Mouse (Mus musculus): ENCODE results near the gene Npcd.

Npcd gene

DNA sequence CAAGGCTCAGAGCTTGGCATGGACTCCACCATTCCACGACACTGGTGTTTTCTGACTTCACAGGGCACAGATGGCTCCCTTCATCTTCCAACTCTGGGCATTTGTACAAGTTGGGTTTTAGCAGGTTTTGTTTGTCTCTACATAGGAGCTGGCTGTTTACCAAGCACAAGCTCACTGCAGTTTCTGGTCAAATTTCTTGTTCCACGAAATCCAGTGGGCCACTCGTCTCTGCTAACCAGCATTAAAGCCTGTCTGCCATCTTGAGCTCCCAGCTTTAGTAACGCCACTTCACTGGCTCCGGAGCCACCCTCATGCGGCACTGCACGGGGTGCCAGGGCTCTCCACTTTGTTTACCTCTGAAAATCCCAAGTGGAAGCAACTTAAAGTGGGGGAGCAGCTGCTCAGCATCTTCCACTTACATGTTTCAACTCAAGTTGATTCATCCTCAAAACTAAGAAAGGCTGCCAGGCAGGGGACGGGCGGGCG is 67.4 kb downstream of the Npcd start:
- DNase-seq (ENCODE audit: low spot score), result no peak

DNA sequence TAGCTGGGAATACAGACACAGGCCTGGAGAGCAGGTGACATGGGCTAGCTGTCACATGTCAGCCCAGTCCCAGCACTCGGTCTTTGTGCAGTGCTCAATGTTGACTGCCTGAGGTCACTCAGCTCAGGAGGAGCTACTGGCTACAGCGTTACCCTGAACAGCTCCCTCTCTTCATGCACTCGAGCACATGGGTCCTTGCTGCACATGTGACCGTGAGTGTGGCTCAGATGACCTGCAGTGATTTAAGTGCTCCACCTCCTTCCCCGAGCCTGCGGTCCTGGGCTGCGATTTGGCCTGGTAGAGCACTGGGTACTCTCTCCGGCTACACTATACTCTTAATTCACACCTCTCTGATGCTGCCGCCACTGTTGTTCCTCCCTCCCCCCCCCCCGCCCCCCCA is 67.9 kb downstream of the Npcd start:
- no peak for DNase-seq (ENCODE audit: low spot score)

DNA sequence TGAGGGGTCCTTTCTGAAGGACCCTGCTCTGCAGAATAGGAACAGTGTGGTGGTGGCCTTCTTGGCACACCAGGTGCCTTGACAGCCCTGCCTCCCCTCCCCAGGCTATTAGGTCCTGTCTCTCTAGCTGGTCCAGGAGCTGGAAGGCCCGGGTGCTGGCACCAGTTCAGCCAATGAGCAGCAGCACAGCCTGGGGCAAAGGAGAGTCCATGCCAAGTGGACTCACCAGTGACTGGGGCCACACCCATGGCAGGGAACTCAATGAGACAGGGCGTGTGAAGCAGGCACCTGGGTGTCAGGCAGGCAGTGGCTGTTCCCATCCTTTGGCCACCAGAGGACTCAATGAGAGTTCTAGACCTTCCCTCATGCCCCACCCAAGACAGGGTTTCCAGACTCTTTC is 68.7 kb downstream of the Npcd start:
- no peak for DNase-seq (ENCODE audit: low spot score)

DNA sequence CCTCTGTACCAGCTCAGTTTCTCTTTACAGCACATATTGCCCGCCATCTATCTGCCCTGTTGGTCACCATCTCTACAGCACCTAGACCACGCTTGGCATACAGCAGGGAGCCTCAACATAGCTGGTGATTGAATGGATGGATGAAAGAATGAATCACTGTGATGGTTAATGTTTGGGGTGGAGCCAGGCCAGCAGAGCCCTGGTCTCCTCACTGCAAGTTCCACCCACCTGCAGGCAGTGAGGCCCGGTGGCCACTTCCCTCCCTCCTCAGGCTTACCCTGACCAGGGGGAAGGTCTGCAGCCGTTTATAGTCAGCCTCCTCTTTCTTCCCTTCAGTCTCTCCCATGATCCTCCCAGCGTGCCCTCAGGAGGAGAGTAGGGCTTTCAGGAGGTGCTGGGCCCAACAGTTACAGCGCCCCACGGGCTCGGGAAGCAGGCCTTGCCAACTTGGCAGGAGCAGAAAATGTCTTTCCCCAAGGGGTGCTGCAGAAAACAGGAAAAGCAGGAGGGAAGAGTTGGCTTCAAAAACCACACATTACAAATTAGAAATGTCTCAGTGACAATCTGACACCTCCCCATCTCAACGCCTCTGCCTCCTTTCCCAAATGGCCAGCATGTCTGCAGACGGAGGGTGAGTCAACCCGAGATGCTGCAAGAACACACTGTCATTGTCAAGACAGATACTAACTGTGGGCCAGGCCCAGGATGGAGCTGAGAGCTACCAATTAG is 69.3 kb downstream of the Npcd start:
- DNase-seq (ENCODE audit: low spot score), result no peak

DNA sequence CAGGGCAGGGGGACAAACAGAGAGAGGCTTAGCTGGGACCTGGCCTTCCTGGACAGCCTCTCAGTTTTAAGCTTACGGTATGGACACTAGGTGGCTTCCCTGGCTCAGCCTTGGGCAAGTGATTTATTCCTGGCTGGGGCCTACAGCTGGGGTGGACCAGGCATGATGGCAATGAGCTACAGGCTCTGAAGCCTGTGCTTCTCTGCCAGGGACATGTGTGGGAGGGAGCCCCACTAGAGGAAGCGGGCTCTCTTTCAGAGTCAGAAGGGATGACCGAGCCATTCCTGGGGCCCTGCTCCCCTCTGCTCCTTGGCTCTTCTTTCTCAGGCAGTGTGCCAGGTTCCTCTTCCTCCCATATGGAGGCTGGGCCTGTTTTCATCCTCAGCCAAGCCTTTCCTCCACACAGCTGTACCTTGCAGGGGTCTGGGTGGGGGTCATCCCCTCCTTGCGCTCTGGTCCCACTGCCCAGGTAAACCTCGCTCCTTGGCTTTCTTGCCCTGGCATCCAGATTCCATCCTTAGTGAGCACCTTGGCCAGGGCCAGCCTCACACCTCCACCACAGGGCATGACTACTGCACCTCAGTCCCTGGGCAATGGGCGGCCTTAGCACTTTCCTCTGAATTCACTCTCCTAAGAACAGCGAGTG is 70.3 kb downstream of the Npcd start:
- no peak for DNase-seq (ENCODE audit: low spot score)

DNA sequence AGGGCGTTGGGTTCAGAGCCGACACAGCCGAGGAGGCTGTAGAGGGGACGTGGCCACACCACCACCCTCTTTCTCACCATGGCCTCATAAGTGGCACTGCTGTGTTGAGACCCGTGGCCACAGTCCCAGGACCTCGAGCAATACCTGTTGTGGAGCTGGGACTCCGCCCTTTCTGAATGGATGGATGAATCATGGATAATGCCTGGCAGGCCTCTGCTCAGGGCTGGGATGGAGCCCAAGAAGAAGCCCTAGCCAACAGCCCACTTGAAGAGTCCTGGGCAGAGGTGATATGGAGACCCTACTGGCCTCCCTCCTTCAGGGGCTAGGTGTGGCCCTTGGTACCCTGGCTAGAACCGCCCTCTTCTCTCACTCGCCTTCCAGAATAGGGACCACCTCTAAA is 71.0 kb downstream of the Npcd start:
- DNase-seq (ENCODE audit: low spot score), result no peak

DNA sequence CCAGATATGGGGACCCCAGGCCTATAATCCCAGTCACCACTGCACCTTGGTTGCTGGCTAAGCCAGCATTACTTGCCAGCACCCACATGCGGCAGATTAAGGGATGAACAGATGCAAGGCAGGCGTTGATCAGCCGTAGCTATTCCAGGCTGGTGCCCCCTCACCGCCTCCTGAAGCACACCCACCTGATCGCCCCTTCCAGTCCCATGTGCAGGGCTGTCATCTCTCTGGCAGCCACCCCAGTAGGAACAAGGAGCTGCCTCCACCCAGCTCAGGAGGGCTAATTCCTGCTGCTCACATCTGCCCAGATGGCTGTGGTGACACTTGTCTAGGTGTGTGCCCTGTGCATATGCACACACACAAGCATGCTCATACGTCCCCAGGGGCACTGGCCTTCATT is 73.1 kb downstream of the Npcd start:
- DNase-seq (ENCODE audit: low spot score), result no peak

DNA sequence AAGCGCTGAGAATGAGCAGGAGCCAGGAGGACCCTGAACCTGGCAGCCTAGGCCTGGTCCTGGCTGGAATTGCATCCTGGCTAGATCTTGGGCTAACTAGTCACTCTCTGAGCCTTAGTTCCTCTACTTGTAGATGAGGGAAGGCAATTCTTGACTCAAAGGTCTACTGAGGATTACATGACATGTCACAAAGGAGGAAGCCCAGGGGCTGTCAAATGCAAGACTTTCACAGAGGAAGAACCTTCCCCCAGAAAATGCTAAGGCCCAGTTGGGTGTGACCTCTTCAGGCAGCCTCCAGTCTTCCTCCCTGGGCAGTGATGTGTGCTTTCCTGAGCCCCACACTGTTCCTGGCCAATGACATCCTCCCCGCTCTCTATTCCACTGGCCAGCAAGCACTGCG is 76.9 kb downstream of the Npcd start:
- DNase-seq (ENCODE audit: low spot score), result no peak

DNA sequence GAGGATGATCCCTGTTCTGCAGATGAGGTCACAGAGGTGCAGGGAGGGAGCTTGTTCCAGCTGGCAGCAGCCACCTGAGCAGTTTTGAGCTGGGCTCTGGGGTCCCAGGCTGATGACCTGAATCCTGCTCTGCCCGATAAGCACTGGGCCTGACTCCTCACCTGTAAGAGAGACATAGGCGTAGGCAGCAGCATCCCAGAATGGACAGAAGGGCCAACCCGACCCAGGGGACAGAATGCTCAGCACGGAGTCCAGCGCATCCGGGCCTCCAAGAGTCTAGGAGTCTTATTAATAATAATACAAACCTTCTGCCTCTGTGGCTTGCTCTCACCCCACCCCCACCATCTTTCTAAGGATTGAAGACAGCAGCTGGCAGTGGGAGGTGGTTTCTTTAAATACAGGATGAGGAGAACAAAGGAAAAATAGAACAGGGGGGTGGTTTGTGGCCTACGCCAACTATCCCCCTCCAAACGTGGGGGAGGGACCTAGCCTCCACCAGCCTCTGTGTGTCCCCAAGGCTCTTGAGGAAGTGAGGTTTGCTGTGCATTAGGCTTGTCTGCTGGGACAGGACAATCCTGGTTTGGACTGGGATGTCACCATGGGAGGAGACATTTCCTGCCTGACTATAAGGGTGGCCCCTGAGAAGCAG is 77.9 kb downstream of the Npcd start:
- DNase-seq (ENCODE audit: low spot score), result no peak

DNA sequence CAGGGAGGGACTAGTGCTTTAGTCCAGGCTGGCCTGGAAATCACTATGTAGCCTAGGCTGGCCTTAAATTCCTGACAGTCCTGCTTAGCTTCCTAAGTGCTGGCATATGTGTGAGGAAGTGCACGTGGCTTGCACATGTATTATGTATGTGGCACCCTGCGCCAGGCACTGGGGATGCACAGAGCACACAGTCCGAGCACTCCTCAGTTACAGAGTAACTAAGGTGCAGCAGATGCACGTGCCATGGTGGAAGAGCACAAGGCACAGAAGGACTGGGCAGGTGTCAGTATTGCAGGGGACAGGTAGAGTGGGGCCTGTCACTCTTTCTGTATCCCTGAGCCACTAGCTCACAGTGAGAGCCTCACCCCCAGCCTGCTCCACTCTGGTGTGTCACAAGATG is 78.9 kb downstream of the Npcd start:
- DNase-seq (ENCODE audit: low spot score), result no peak

DNA sequence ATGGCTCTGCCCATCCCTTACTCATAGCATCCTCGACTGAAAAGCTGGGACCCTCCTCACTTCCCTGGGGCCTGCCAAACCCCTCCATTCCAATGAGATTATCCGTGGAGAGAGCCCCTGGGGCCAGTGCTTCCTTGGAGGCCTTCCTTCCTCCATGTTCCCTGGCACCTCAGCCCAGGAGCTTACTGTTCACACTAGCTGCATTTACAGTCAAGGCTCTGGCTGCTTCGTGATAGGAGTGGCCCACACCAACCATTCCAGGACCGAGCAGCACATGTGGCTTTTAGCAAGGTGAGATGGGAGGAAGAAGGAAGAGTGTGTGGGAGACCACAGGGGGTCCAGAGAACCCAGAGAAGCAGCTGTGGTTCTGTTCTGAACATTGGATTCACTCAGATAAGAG is 80.2 kb downstream of the Npcd start:
- DNase-seq (ENCODE audit: low spot score), result no peak

DNA sequence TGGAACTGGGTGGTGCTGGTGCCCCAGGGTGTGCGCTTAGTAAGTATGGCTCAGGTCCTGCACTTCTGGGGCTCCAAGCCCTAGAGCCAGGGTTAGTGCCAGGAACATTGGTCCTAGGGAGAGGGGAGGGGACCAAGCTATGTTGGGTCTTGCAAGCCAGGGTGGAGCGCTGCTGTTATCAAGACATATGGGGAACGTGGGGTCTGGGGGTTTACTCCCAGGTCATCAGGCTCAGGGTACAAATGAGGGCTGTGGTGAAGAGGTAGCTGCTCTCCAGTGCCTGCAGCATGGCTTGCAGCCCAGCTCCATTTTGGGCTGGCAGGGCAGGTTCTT is 80.7 kb downstream of the Npcd start:
- no peak for DNase-seq (ENCODE audit: low spot score)

DNA sequence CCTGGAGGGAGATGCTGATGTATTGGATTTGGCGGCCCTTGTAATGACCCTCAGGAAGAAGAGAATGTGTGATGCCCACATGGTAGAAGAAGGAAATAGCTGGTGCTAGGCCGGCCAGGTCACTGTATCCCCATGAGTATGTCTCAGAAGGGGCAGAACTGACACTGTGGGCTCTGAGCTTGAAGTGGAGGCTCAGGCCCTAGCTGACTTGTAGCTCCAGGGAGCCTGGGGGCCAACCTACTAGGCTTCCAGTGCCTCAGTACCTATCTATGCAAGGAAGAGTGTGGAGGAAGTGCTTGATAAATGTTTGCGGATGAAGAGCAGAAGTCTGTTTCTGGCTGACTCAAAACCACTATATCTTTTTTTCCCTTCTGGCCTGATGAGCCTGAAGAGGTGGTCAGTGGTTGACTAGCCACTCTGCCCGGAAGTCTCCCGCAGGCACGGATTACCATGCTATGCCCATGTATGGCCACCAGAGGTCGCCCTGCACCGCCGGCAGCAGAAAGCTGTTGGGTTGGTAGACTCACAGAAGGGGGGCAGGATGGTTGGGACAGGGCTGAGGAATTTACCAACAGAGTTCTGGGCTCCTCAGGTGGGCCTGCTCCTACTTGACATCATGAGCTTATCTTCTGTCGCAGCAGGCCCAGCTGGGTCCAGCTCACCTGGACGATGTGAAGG is 81.2 kb downstream of the Npcd start:
- DNase-seq (ENCODE audit: low spot score), result peak; percentile 81

DNA sequence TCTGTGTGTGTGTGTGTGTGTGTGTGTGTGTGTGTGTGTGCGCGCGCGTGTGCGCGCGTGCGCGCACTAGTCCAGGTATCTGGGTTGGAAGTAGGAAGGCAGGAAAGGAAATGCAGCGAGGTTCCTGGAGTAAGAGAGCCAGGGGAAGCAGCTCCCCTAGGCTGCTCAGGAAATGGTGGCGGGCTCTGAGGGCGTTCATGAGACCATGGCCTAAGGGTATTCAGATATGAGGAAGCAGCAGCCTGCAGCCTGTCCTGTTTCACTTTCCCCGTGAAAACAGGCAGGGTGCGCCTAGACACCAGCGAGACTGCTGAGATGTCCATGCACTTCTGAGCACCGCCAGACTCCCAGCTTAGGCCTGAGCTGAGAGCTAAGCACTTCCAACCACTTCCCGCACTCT is 82.3 kb downstream of the Npcd start:
- DNase-seq (ENCODE audit: low spot score), result no peak

DNA sequence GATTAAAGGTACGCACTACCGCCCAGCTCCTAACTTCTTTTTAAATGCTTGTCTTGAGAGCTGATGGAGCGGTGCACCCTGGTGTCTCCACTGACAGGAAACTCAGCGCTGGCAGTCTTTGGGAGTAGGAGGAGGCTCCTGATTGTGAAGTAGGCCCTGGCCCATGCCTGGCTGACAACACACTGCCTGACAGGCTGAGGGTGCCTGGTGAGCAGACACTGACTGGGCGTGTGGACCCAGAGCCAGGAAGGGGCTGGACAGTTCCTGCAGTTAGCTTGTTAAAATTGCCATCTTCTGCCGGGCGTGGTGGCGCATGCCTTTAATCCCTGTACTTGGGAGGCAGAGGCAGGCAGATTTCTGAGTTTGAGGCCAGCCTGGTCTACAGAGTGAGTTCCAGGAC is 83.8 kb downstream of the Npcd start:
- DNase-seq (ENCODE audit: low spot score), result no peak

DNA sequence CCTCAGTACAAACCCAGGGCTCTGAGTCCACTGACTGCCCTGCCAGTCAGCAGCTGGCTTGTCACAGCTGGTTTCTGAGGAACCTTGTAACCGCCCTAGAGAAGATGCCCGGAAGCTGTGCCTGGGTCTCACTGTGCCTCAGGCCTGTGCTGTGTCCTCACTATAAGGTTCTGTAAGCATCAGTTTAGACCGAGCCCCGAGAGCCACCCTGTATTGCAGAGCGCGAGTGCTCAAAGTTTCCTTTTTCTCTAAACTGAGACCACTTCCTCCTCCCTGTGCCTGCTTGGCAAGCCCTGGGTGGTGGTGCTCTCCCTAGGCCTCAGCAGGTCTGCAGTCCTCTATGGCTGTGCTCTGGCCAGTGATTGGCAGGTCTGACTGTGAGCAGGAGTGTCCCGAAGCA is 84.9 kb downstream of the Npcd start:
- no peak for DNase-seq (ENCODE audit: low spot score)

DNA sequence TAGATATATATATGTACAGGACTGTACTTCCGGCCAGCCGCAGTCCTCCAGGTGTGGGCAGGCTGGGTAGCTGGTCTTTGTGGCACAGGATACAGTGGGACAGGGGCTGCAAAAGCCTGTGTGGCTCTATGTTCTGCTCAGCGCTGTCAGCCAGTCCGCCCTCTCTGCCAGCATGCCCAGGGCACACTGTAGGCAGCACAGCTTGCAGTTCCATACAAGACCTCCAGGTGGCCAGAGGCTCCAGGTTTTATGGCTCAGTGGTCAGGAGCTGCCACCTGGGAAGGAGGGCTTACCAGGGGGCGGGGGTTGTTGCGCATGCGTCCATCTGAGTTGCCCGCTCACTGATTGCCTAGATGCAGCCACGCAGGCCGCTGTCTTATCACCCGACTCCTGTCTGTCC is 86.0 kb downstream of the Npcd start:
- peak; percentile 58 for DNase-seq (ENCODE audit: low spot score)

DNA sequence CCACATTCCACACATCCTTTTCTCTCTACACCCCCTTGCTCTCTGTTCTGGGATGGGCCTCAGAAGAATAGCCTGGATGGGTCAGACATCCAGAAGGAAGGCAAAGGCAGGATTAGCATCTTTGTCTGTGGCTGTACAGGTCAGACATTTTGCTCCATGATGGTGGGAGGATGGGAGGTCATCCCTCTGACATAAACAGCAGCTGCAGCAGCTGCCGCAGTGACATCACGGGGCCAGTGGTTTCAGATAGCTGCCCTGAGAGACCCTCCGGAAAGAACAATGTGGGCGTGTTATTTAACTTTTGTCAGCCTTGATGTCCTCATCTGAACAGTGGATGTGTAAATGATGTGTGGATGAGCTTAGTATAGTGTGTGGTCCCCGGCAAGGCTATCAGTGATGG is 88.2 kb downstream of the Npcd start:
- no peak for DNase-seq (ENCODE audit: low spot score)

DNA sequence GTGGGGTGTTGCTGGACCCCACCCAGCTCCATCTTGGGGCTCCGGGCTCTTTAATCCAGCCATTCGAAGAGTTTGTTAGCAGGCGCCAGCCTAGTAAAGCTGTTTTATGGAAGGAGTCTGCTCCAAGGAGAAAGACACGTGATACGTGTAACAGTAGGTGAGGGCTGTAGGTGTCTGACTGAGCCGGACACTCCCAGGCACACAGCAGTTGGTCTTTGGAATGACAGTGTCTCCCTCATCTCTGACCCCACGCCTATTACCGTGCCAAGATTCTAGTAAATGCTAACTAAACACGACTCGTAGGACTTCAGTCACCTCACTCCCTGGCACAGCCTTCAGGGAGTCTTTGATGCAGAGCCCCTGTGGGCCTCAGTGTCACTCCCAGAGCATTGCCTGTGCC is 88.7 kb downstream of the Npcd start:
- no peak for DNase-seq (ENCODE audit: low spot score)

DNA sequence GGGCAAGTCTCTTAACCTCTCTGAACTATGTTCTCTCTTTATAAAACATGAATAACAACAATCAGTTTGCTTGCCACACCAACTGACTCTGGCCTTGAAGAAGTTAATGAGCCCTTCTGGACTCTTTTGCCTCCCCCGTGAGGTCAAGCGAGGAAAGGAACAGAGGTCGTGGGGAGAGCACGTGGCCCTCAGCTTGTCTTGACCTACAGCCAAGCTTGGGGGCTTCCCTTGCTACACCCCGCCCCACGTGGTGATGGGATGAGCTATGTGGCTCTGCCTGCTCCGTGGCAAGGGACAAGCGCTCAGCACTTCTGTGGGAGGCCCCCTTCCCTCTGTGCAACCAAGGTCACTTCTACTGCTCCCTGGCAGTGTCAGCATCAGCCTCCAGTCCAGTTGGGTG is 89.3 kb downstream of the Npcd start:
- DNase-seq (ENCODE audit: low spot score), result no peak

DNA sequence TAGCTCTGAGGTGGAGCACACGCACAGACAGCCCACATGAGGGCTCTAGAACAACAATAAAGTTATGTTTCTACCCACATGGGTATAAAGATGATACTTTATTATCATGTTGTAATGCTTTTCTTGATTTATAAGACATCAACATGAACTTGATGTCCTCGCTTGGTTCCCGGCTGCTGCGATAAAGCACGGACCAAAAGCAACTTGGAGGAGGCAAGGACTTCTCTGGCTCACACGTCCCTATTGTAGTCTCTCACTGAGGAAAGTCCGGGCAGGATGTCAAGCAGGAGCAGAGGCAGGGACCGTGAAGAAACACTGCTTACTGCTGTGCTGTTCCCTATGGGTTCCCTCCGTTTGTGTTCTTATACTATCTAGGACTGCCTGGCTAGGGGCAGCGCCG is 90.0 kb downstream of the Npcd start:
- DNase-seq (ENCODE audit: low spot score), result no peak

DNA sequence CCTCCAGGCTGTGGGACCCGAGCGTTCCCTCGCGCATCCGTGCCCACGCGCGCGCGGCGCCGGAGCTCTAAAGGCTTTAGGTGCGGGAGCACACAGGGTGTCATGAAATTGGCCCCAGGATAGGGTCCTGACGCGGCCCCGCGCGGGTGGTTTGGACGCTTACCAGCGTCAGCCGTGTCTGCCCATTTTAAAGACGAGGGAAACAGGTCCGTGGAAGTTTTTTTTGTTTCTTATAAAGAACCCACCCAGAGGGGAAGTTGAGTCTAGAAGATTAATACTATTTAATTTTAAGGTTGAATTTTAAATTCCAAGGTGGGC is 91.4 kb downstream of the Npcd start:
- DNase-seq (ENCODE audit: low spot score), result no peak
